ENCODE assay signal across 10 mouse cellular contexts in genomic region chr16:23328201-23328600, GRCm38 (mm10).
"Had no signal": no experiment of that assay in that cellular context is flagged by ENCODE, and none has a peak within 500 bp of the region (broad histone marks: within the 10 kb centered on the region; RNA-seq: fewer than 3 reads in every experiment).

No protein-coding gene starts in this region.

- DNase-seq: kidney, postnatal 25 days; layer of hippocampus, adult 9-11 months; layer of hippocampus, postnatal 36 days; lung, embryonic 14.5 days; lung, postnatal 10 days; lung, postnatal 4 days; midbrain, embryonic 14.5 days; right cerebral cortex, postnatal 4 days; spleen, adult 18-20 months had no signal

- ATAC-seq: liver, embryonic 12.5 days had no signal
